In the genomic region with DNA sequence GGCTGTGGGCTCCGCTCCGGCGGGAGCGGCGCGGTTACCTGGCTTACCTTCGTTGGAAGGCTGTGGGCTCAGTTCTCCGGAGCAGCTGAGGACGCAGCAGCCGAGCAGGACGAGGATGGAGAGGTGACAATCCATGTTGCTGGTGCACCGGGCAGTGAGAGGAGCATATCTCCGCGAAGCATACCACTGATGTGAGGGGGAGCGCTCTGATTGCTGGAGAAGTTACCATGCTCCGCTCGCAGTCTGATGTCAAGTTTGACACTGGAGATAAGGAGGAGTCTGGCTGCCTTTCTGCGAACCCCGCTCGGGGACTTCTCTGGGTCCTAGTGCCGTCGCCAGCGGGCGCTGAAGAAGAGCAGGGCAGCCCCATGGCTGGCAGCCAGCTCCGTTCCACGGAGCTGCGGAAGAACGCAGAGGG, we compare ENCODE assay signal across 8 mouse cellular contexts. TPM values are rescaled to one million over a fixed set of nuclear protein-coding genes. Genes with fewer than 3 reads are reported as not detected.
A peak's percentile ranks its signal among the peaks of the same experiment; 100 is the strongest.
DNase-seq lines count a peak whose midpoint lies in the region; ATAC-seq lines count a peak whose summit lies in the region.

A gene (minus strand): TSS at position 263 of the 418 bp plus-strand sequence.

- peak within 1 kb of the TSS; percentile 81 for H3K27ac ChIP-seq in hindbrain, embryonic 12.5 days
- peak within 1 kb of the TSS; percentile 57 for H3K27ac ChIP-seq in lung, embryonic 15.5 days

- peak within 1 kb of the TSS; percentile 69 for H3K4me3 ChIP-seq in hindbrain, embryonic 12.5 days
- peak within 1 kb of the TSS; percentile 69 for H3K4me3 ChIP-seq in lung, embryonic 15.5 days

- H3K4me1 ChIP-seq in hindbrain, embryonic 12.5 days: peaks cover 2% of the 10 kb centered on the region; the same call in 1 of the 2 replicates
- peaks cover 3% of the 10 kb centered on the region; the same call in 1 of the 2 replicates for H3K4me1 ChIP-seq in lung, embryonic 15.5 days

- peak; percentile 74 for DNase-seq in ZHBTc4 (ENCODE audit: low read depth, low spot score)
- peak; percentile 93 to 95 for DNase-seq in cerebellum, postnatal 25 days
- DNase-seq in frontal cortex, postnatal 36 days (ENCODE audit: low spot score in 2 of 2): peak; percentile 84 to 89
- DNase-seq in layer of hippocampus, postnatal 14 days (ENCODE audit: low spot score in 2 of 2): peak; percentile 78 to 87
- DNase-seq in ovary, adult 18-20 months (ENCODE audit: low spot score): peak; percentile 60
- DNase-seq in urinary bladder, postnatal 14 days (ENCODE audit: low spot score): peak; percentile 62

- no peaks in the 10 kb centered on the region for H3K9me3 ChIP-seq in hindbrain, embryonic 12.5 days (replicated peaks)
- no peaks in the 10 kb centered on the region for H3K9me3 ChIP-seq in lung, embryonic 15.5 days

- H3K9ac ChIP-seq in hindbrain, embryonic 12.5 days: peak within 1 kb of the TSS; percentile 69
- H3K9ac ChIP-seq in lung, embryonic 15.5 days: peak within 1 kb of the TSS; percentile 56

- H3K4me2 ChIP-seq in hindbrain, embryonic 12.5 days (replicated peaks): peak within 1 kb of the TSS; percentile 77
- H3K4me2 ChIP-seq in lung, embryonic 15.5 days: peak within 1 kb of the TSS; percentile 84

- WGBS in hindbrain, embryonic 12.5 days: under 1% methylated on average over 28 of the region's 28 CpGs
- 0% methylated on average over 28 of the region's 28 CpGs for WGBS in lung, embryonic 15.5 days

- ATAC-seq in hindbrain, embryonic 12.5 days (ENCODE audit: low FRiP score): peak; percentile 93
- peak; percentile 91 for ATAC-seq in lung, embryonic 15.5 days (ENCODE audit: borderline replicate concordance, extremely low read depth, low FRiP score, low TSS enrichment)

- no peaks in the 10 kb centered on the region for H3K36me3 ChIP-seq in hindbrain, embryonic 12.5 days
- H3K36me3 ChIP-seq in lung, embryonic 15.5 days: no peaks in the 10 kb centered on the region

- H3K27me3 ChIP-seq in hindbrain, embryonic 12.5 days: peaks cover 4% of the 10 kb centered on the region; the same call in 1 of the 2 replicates
- H3K27me3 ChIP-seq in lung, embryonic 15.5 days: peaks cover 7% of the 10 kb centered on the region; the same call in 1 of the 2 replicates

RNA-seq across cellular contexts. Expression of the gene that starts here (rescaled TPM):
- polyA plus RNA-seq in hindbrain, embryonic 12.5 days (2016; fragmentation: Nextera tagmentation; extraction: Ambion mirVana): 63.1 and 69.5 TPM in 2 replicates
- 10 to 100 TPM; 22.9 to 24.0 TPM for total RNA-seq in layer of hippocampus, postnatal 14 days (2021)
- polyA plus RNA-seq in lung, embryonic 15.5 days (2015; fragmentation: Nextera tagmentation; extraction: Ambion mirVana): 32.5 and 35.0 TPM in 2 replicates

Comparison
In these comparisons a context has a peak if more than half of its experiments do, and no peak if none do; other contexts are left out.
1. Peak in every context shown above with its lines: DNase-seq, ATAC-seq, H3K4me3 ChIP-seq and H3K27ac ChIP-seq.